Mouse (Mus musculus) spleen, adult 2 months (tissue): ENCODE measurements around the gene Slc4a10. TPM values are rescaled to one million over a fixed set of nuclear protein-coding genes. Genes with fewer than 3 reads are reported as not detected.

ENCODE experiments used
- DNase-seq, 2 experiments: peaks; one replicate each; pipeline versions ENCODE4 v3.0.0 to v3.0.0-alpha.2; 2012 to 2021; ENCODE audit warnings: low spot score in 2 of 2, low read depth in 1 of 2
- H3K27ac ChIP-seq: fragments of 200-500 bp; 2 replicates; pipeline ENCODE4 v1.5.1; 2012; ENCODE audit warnings: low read length, inconsistent platforms; ENCODE audit not compliant: insufficient read depth
- H3K27me3 ChIP-seq: fragments of 200-500 bp; 2 replicates; pipeline ENCODE4 v1.6.1; 2012; ENCODE audit warnings: mild to moderate bottlenecking, moderate library complexity, low read length, inconsistent platforms; ENCODE audit not compliant: control insufficient read depth, insufficient read depth
- H3K36me3 ChIP-seq: fragments of 200-500 bp; 2 replicates; pipeline ENCODE4 v1.6.1; 2012; ENCODE audit warnings: mild to moderate bottlenecking, low read length, inconsistent platforms; ENCODE audit not compliant: control insufficient read depth, insufficient read depth
- H3K4me1 ChIP-seq: fragments of 200-500 bp; 2 replicates; pipeline ENCODE4 v1.6.1; 2011; ENCODE audit warnings: inconsistent platforms; ENCODE audit not compliant: control insufficient read depth, insufficient read depth, insufficient read length
- H3K4me3 ChIP-seq: fragments of 200-500 bp; 2 replicates; pipeline ENCODE4 v1.5.1; 2011; ENCODE audit warnings: mild to moderate bottlenecking, inconsistent platforms; ENCODE audit not compliant: insufficient read depth, insufficient read length; ENCODE audit errors: extremely low read depth
- CTCF ChIP-seq: fragments of 200-500 bp; IDR thresholded peaks from 2 replicates; pipeline ENCODE4 v1.5.1; 2011; ENCODE audit warnings: mild to moderate bottlenecking, inconsistent platforms; ENCODE audit not compliant: insufficient read depth, insufficient read length, insufficient replicate concordance; ENCODE audit errors: extremely low read depth
- POLR2A ChIP-seq: fragments of 200-500 bp; IDR thresholded peaks from 2 replicates; pipeline ENCODE4 v1.6.1; 2011; ENCODE audit warnings: low read depth, low read length, inconsistent platforms
- WGBS: fragments of 180-500 bp; shearing (Covaris S2); methylation state at CpG from one replicate; pipeline ENCODE4 v1.1.7; 2018; 5-methylcytosine and 5-hydroxymethylcytosine counted together
- polyA plus RNA-seq: library from polyadenylated mRNA; depleted of rRNA; stranded (reverse); fragments of >200 nt; gene quantifications from 2 replicates; pipeline ENCODE4 v1.2.3, GENCODE M21; 2012

Slc4a10 gene
- polyA plus RNA-seq, 1 experiment, result not detected

GRCm38 (mm10) chr2:62087566-62087965, 41.3 kb downstream of the Slc4a10 start:
- Histone ChIP-seq H3K4me1 (no peaks in the 10 kb centered on the region), H3K27ac (no peak overlapping the region), H3K4me3 (no peak overlapping the region), H3K36me3 (no peaks in the 10 kb centered on the region), H3K27me3 (no peaks in the 10 kb centered on the region)
- WGBS, result 82% methylated on average over 3 of the region's 3 CpGs
- TF ChIP-seq POLR2A, result no peak
- no peak for TF ChIP-seq CTCF
- no peak for DNase-seq

DNA sequence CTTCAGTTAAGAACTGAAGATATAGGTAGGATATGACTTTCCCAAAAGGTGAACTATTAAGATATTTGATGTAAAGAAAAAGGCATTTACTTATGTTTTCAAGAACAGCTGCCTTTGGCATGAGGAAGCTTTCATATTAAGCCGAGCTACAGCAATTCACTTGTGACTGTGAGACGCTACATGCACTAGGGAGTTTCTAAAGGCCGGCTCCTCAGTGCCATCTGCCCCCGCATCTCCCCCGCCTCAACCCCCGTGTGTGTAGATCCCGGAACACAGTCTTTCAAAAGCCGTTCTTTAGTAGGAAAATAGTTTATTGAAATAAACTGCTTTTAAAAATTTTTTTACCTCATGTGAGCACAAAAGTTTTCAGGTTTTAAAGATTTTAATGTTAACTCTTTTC, 42.5 kb downstream of the Slc4a10 start:
- no peaks in the 10 kb centered on the region for H3K27me3 ChIP-seq
- no peaks in the 10 kb centered on the region for H3K36me3 ChIP-seq
- no peaks in the 10 kb centered on the region for H3K4me1 ChIP-seq
- H3K4me3 ChIP-seq, result no peak overlapping the region
- WGBS, result 83% methylated on average over 8 of the region's 8 CpGs
- no peak for DNase-seq
- TF ChIP-seq POLR2A (no peak), CTCF (no peak)
- H3K27ac ChIP-seq, result no peak overlapping the region

- WGBS, result 92% methylated on average over 9 of the region's 9 CpGs
- Histone ChIP-seq H3K36me3 (no peaks in the 10 kb centered on the region), H3K27me3 (no peaks in the 10 kb centered on the region), H3K4me1 (no peaks in the 10 kb centered on the region), H3K27ac (no peak overlapping the region), H3K4me3 (no peak overlapping the region)
- no peak for DNase-seq
- no peak for TF ChIP-seq CTCF
- TF ChIP-seq POLR2A, result no peak
Observed at GRCm38 (mm10) chr2:62089208-62089607, 42.9 kb downstream of the Slc4a10 start.

GRCm38 (mm10) chr2:62100526-62100925, 54.3 kb downstream of the Slc4a10 start:
- H3K27me3 ChIP-seq, result no peaks in the 10 kb centered on the region
- H3K4me3 ChIP-seq, result no peak overlapping the region
- WGBS, result 79% methylated on average over 1 of the region's 1 CpGs
- H3K36me3 ChIP-seq, result no peaks in the 10 kb centered on the region
- DNase-seq, result no peak
- TF ChIP-seq POLR2A (no peak), CTCF (no peak)
- H3K4me1 ChIP-seq, result no peaks in the 10 kb centered on the region
- no peak overlapping the region for H3K27ac ChIP-seq

- no peak overlapping the region for H3K4me3 ChIP-seq
- TF ChIP-seq CTCF (no peak), POLR2A (no peak)
- 81% methylated on average over 4 of the region's 4 CpGs for WGBS
- H3K27me3 ChIP-seq, result no peaks in the 10 kb centered on the region
- H3K36me3 ChIP-seq, result no peaks in the 10 kb centered on the region
- no peaks in the 10 kb centered on the region for H3K4me1 ChIP-seq
- no peak overlapping the region for H3K27ac ChIP-seq
- no peak for DNase-seq
Observed at GRCm38 (mm10) chr2:62115346-62115745, 69.1 kb downstream of the Slc4a10 start.

GRCm38 (mm10) chr2:62129975-62130374, 83.7 kb downstream of the Slc4a10 start:
- no peak for DNase-seq
- no peak for TF ChIP-seq POLR2A
- TF ChIP-seq CTCF, result no peak
- Histone ChIP-seq H3K27me3 (no peaks in the 10 kb centered on the region), H3K4me1 (no peaks in the 10 kb centered on the region), H3K4me3 (no peak overlapping the region), H3K27ac (no peak overlapping the region), H3K36me3 (no peaks in the 10 kb centered on the region)
- WGBS, result 88% methylated on average over 2 of the region's 2 CpGs

DNA sequence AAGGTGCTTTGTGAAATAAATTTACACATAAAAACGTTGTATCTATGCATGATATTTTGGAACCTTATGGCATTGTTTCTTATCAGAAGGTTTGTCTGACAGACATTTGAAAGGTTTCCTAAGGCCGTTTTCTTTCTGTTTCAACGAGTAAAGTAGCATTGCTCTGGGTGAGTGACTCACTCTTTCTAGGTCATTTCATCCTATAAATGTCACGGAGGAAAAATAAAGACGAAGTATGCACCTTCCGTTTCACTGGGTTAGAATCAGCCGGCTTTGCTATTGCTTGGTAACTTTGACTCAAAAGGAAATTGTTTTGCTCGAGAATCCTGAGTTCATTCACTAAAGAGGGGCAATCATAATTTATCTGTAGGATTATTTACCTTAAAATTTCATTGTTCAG, 88.6 kb downstream of the Slc4a10 start:
- H3K4me3 ChIP-seq, result no peak overlapping the region
- H3K27me3 ChIP-seq, result no peaks in the 10 kb centered on the region
- H3K4me1 ChIP-seq, result no peaks in the 10 kb centered on the region
- DNase-seq, result no peak
- WGBS, result 40% methylated on average over 8 of the region's 8 CpGs
- H3K27ac ChIP-seq, result no peak overlapping the region
- H3K36me3 ChIP-seq, result no peaks in the 10 kb centered on the region
- TF ChIP-seq POLR2A (no peak), CTCF (no peak)
